Mouse (Mus musculus) testis, postnatal 10 days (tissue): Measurements from ENCODE around the gene Aqp9.
A peak's percentile ranks its signal among the peaks of the same experiment; 100 is the strongest.

Source experiments
- DNase-seq: peaks from one replicate; pipeline ENCODE4 v3.0.0; 2021; ENCODE audit warnings: low spot score

Gene Aqp9

GRCm38 (mm10) chr9:71168511-71168910, at the start of gene Aqp9:
TSS of gene Aqp9 (minus strand) at chr9:71168682.
- DNase-seq: peak; percentile 49

GRCm38 (mm10) chr9:71217793-71218095, 49.3 kb upstream of the Aqp9 start:
- no peak for DNase-seq

GRCm38 (mm10) chr9:71216996-71217792, 48.7 kb upstream of the Aqp9 start:
- no peak for DNase-seq

DNA sequence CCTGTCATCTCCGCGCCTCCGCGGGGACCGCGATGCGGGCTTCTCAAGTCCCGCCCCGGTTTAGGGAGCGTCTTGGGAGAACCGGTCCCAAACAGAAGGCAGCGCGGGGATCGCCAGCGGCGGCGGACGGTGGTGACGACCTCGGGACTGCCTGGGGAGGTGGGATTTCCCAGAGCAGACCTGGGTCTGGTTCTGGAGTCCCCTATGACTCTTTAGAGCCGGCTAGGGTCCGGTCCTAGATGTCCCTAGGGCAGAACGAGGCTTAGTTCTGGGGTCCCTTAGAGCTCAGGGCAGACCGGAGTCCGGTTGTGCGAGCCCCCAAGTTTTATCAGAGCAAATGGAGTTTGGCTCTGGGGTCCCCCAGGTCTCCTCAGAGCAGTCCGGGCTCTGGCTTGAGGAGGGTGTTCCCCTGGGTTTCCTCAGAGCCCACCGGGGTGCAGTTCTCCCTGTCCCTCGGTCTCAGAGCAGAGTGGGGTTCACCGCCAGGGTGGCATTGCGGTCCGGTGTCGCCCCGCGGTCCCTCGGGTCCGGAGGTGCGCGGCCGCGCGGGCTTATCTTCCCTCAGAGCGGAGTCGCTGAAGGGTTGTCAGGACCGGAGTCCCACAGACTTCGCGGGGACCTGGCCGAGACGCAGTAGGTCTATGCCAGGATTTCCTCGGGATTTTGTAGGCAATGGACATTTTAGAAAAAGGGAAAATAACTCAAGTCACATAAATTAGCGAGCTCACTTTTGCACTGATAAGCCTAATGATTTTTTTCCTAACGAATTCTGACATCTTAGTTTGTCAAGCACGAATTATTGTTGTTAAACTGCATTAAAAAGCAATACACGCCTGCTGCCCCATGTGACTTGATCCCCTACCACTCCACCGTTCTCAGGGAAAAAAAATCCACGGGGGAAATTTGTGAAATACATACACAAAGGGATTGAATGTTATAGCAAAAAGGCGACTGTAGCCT, 47.8 kb upstream of the Aqp9 start:
- DNase-seq: peak; percentile 68

DNA sequence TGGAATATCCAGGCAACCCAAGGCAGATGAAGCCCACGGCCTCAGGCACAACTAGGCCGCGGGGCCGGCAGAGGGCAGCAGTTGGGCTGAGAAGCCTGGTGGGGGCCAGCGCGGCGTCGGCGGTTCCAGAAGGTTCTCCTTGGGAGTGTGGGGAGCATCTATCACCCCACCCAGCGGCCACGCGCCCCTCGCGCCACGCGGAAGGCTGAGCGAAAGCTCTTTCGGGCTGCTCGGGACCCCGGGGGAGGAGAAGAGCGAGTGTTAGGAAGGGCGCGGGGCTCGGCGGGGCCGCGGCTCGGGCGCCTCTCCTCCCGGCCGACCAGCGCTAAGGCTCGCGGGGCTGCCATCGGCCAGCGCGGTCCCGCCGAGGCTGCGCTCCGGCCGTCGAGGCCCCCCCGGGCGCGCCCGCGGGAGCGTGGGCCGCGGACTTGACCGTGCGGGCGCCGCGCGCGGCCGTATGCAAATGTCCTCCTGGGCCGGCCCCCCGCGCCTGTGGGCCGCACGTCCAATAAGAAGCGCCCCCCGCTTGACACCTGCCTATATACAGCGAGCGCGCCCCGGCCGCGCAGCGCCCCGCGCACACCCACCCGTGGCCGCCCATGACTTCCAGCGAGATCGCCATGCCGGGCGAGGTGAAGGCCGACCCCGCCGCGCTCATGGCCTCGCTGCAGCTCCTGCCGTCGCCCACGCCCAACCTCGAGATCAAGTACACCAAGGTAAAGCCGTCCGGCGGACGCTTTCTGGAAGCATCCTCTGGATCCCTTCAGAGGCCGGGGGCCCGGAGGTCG, 47.0 kb upstream of the Aqp9 start, which contains the start of gene Aldh1a2:
Gene Aldh1a2 (plus strand): TSS at position 542 of the 788 bp plus-strand sequence.
- DNase-seq: peak; percentile 89

DNA sequence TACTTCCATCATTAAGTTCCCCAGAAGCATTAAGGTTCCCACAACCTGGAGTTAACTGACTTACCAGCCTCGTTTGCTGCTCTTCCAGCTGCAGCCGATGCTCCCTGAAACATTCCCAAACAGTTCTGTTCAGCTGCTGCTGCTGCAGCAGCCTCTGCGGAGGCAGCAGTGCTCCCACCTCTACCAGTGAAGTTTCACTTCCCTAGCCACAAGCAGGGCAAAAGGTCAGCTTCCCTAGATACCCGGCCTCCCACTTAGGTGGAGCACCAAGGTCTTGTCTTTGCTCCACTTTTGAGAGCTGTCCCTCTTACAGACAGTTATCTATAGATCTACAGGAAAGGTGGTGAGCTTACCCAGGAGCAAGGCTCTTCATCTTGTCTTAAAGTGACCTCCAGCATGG, 45.2 kb upstream of the Aqp9 start:
- no peak for DNase-seq

- peak; percentile 58 for DNase-seq
Measured at GRCm38 (mm10) chr9:71210870-71211269, 42.4 kb upstream of the Aqp9 start.

- DNase-seq: no peak
Measured at GRCm38 (mm10) chr9:71209299-71209698, 40.8 kb upstream of the Aqp9 start.

DNA sequence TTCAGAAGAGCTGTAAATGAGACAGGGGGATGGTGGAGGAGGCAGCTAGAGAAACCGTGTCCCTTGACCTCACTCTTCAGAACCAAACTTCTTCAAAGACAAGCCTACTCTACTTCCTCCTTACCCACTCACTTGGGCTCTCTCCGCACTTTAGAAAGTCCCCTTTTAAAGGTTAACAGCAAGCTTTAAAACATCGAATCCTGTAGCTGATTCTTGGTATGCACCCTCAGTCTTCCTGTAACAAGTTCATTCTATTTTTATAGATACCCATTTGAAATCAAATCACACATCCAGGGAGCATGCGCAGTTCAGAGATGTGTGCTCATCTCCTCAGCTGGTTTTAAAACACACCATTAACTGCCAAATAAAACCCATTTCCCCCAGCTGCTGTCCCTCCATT, 33.8 kb upstream of the Aqp9 start:
- DNase-seq: no peak

DNA sequence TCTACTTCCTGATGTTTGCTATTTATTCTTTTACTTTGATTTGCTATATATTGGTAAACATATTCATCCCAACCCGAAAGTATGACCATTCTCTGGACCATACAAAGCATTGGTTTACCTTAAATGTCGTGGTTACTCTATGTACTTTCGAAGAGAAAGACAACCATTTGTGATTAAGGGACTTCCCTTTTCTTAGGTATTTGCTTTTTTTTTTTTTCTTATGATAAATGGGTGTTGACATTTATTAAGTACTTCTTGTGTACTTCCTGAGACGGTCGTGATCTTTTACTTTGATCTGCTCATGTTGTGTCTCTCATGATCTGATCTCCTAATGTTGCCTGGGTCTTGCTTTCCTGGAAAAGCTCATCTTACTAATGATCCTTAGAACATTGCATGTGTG, 30.3 kb upstream of the Aqp9 start:
- DNase-seq: no peak

DNA sequence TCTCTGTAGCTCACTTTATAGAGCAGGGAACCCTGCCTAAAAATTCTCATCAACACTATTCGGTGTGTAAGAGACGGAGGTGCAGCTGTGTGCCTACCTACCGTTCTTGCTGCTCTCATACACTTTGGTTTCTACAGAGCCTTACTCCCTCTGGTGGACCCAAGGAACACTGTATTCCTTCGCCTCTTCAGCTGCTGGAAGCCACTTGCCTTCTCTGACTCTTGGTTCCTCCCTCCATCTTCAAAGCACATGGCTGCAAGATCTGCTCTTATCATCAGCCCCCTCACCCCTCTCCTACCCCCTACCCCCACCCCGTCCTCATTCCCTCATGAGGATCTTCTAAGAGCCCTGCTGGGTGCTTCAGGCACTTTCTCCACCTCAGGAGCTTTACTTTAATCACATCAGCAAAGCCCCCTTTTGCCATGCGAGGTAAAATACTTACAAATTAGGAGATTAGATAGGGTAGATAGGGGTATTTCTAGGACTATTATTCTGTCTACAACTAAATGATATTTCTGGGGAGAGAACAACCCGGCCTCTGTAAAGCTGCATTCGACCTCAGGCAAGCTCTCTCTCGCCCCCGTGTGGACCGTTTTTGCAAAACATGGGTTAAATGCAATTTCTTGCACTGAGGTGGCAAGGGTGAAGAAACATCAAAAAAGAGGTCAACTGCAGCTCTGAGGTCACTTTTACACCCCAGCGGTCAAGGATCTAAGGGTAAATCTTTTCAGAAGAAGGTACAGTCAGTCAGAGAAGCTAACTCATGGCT, 20.3 kb upstream of the Aqp9 start:
- peak; percentile 87 for DNase-seq

DNA sequence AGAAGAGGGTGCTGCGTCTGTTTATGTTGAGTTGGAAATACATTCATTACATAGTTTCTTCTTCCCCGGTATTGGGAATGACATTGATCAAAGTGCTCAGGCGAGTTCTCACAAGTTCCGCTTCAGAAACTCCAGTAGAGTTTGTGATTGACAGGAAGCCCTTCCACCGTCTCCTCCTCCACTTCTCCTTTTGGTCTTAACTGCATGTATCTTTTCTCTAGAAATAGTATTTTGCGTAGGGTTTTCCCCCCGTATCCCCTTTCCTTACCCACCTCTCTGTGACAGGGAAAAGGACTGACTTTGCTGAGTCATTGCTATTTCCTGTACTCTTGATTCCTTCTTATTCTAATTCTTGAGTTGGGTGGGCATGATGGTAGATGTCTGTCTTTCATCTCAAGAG, 18.9 kb upstream of the Aqp9 start:
- DNase-seq: no peak

DNA sequence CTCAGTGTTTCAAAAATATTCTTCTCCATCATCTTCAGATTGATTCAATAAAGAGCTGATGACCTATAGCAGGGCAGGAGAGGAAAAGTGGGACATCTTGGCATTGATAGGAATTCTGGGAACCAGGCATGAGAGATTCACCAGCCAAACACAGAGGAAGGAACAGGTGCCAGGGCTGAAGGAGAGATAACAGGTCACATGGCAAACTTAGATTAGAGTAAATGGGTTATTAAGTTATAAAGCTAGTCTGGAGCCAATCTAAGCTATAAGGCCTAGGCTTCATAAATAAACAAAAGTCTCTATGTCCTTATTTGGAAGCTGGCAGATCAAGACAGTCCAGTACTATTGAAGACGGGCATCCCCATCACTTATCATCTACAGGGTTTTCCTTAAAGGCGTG, 17.3 kb upstream of the Aqp9 start:
- no peak for DNase-seq

DNA sequence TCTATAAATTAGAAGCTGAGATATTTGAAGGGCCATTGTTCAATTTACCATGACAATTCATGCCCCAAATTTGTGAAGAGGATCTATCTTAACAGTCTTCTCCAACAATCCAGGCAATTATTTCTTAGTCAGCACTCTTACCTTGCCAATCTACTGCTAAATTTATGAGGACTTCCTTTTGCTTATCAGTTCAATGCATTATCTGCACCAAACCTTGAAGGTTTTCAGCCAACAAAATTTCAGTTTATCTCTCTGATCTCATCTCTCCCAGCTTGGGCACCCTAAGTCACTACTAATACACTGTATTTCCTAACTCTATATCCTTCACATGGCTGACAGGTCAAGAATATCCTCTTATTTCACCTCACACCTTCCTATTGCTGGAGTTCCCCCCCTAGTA, 16.8 kb upstream of the Aqp9 start:
- no peak for DNase-seq

DNA sequence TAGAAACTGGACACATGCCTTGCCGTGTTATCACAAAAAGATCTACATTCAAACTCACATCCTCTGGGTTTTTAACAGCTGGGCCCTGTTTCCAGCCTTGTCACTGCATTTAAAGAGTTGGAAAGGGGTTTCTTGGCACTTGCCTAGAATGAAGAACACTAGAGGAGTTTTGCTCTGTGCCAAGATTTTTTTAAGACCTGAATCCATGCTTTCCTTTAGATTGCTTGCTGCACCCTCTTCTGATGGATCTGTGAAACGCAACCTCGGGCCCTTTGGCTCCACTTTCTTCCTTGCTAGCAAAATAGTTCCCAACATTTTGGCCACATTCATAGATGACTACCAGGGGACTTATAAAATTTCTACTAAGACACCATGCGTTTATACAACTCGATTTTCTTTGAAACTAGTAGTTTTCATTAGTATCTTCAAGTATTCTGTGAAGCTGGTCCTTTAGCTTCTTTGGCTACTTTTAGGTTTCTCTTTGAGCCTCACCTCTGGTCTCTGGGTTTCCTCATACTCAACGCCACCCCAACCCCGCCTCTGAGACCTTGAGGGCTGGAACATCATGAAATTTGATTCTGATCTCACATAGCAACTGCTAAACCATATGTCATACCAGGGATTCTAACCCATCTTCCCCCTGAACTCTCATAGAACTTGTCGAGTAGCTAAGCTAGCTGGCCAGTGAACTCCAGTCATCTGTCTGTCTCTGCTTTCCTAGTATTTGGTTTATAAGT, 11.7 kb upstream of the Aqp9 start:
- no peak for DNase-seq

DNA sequence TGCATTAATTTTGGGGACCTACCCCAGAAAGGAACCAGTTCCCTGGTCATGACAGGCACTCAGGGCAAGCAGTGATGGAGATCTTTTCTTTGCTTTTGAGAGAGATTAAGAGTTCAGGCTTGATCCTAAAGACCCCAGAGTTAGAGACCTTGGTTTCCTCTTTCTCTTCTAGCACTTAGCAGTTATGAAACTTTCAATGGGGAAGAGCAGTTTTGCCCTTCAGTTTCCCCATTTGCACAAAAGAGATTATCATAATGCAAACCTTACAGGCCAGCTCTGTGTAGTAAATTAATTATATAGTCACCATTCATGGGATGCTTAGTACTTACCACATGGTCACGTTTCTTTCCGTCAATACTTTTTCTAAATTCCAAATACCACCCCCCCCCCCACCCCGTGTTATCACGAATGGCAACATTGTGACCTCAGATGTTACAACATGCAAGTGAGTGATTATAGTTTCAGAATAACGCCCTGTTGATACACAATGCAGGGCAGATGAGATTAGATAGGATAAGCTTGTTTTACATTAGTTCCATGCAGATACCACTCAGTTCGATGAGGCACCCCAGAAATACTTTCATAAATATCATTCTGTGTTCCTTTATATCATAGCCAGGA, 10.9 kb upstream of the Aqp9 start:
- no peak for DNase-seq

DNA sequence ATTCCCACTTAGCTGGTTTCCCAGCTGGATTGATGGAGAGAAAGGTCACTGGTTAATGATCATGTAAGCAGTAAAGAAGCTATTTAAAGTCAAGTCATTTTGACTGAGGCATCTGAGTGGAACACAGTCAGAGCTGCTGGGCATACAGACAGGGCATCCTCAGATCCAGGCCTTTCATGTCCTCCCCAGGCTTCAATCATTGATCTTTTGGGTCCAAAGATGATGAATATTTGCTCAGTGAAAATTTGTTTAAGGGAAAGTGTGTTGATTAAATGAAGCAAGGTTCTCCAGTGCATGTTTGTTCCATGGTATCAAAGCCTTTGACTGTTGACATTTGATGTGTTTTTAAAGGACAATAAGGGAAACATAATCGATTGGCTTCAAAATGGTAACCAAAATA, 7.2 kb upstream of the Aqp9 start:
- no peak for DNase-seq

GRCm38 (mm10) chr9:71174316-71174975, 6.0 kb upstream of the Aqp9 start:
- no peak for DNase-seq

DNA sequence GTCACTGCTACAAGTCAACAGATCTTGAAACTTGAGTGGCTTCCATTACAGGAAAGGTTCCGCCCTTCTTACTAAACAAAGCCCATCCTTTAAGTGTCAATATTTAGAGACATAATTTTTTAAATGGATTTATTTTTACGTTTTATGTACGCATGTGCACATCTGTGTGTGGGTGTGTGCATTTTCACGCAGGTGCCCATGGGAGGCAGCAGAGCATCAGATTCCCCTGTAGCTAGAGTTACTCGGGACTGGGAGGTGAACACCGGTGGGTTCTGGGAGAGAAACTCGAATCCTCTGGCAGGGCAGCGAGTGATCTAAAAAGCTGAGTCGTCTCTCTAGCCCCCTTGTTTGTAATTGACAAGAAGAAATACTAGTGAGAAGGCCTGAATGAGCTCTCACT, 5.1 kb upstream of the Aqp9 start:
- DNase-seq: no peak
